Mouse (Mus musculus) embryo, embryonic 10 days (tissue): Measurements from ENCODE around the gene Kcnk12.

Experiments
- DNase-seq: peaks from one replicate; pipeline ENCODE4 v3.0.0-alpha.2; 2015; ENCODE audit warnings: low spot score

Kcnk12 gene

GRCm38 (mm10) chr17:87785721-87786120 is 12.1 kb downstream of the Kcnk12 start:
- DNase-seq = no peak

- DNase-seq = no peak
Measured at GRCm38 (mm10) chr17:87784911-87785310, 12.9 kb downstream of the Kcnk12 start.

GRCm38 (mm10) chr17:87784141-87784831 is 13.5 kb downstream of the Kcnk12 start:
- DNase-seq = no peak

GRCm38 (mm10) chr17:87781244-87781643 is 16.6 kb downstream of the Kcnk12 start:
- DNase-seq = no peak

GRCm38 (mm10) chr17:87780164-87780563 is 17.6 kb downstream of the Kcnk12 start:
- DNase-seq = no peak

- no peak for DNase-seq
Measured at GRCm38 (mm10) chr17:87774982-87775381, 22.8 kb downstream of the Kcnk12 start.

- no peak for DNase-seq
Measured at GRCm38 (mm10) chr17:87773175-87773574, 24.6 kb downstream of the Kcnk12 start.

- no peak for DNase-seq
Measured at GRCm38 (mm10) chr17:87770766-87771165, 27.0 kb downstream of the Kcnk12 start.

GRCm38 (mm10) chr17:87766888-87767287 is 30.9 kb downstream of the Kcnk12 start:
- DNase-seq = no peak

GRCm38 (mm10) chr17:87765031-87765430 is 32.8 kb downstream of the Kcnk12 start:
- DNase-seq = no peak

- DNase-seq = no peak
Measured at GRCm38 (mm10) chr17:87763146-87763545, 34.6 kb downstream of the Kcnk12 start.

GRCm38 (mm10) chr17:87760315-87760714 is 37.5 kb downstream of the Kcnk12 start:
- DNase-seq = no peak

- DNase-seq = peak; percentile 65
Measured at GRCm38 (mm10) chr17:87745926-87746888, 51.6 kb downstream of the Kcnk12 start.

GRCm38 (mm10) chr17:87744985-87745925 is 52.5 kb downstream of the Kcnk12 start:
- peak; percentile 39 for DNase-seq

GRCm38 (mm10) chr17:87739835-87740234 is 58.0 kb downstream of the Kcnk12 start:
- no peak for DNase-seq

GRCm38 (mm10) chr17:87737144-87737543 is 60.6 kb downstream of the Kcnk12 start:
- no peak for DNase-seq

GRCm38 (mm10) chr17:87734471-87734870 is 63.3 kb downstream of the Kcnk12 start:
- DNase-seq = no peak

GRCm38 (mm10) chr17:87731962-87732361 is 65.8 kb downstream of the Kcnk12 start:
- DNase-seq = no peak

- no peak for DNase-seq
Measured at GRCm38 (mm10) chr17:87726489-87727356, 71.1 kb downstream of the Kcnk12 start.

GRCm38 (mm10) chr17:87724727-87725126 is 73.1 kb downstream of the Kcnk12 start:
- DNase-seq = no peak

- DNase-seq = no peak
Measured at GRCm38 (mm10) chr17:87700101-87700500, 97.7 kb downstream of the Kcnk12 start.
